Mouse (Mus musculus) ES-E14 (cell line): ENCODE data around the gene Cftr.

ENCODE experiments used
- CHD2 ChIP-seq: IDR thresholded peaks from 2 replicates; pipeline ENCODE4 v1.6.1; 2014; ENCODE audit warnings: mild to moderate bottlenecking, low read depth, low read length, inconsistent platforms
- HCFC1 ChIP-seq: IDR thresholded peaks from 2 replicates; pipeline ENCODE4 v1.6.1; 2012; ENCODE audit warnings: low read length, inconsistent platforms, borderline replicate concordance; ENCODE audit not compliant: insufficient read depth
- MAFK ChIP-seq: IDR thresholded peaks from 2 replicates; pipeline ENCODE4 v1.6.1; 2014; ENCODE audit warnings: mild to moderate bottlenecking, low read depth, low read length, inconsistent platforms; ENCODE audit not compliant: insufficient read depth
- ZC3H11A ChIP-seq: IDR thresholded peaks from 2 replicates; pipeline ENCODE4 v1.6.1; 2012; ENCODE audit warnings: low read depth, mild to moderate bottlenecking, inconsistent platforms, low read length, borderline replicate concordance
- ZNF384 ChIP-seq: IDR thresholded peaks from 2 replicates; pipeline ENCODE4 v1.6.1; 2012; ENCODE audit warnings: low read depth, low read length, inconsistent platforms

DNA sequence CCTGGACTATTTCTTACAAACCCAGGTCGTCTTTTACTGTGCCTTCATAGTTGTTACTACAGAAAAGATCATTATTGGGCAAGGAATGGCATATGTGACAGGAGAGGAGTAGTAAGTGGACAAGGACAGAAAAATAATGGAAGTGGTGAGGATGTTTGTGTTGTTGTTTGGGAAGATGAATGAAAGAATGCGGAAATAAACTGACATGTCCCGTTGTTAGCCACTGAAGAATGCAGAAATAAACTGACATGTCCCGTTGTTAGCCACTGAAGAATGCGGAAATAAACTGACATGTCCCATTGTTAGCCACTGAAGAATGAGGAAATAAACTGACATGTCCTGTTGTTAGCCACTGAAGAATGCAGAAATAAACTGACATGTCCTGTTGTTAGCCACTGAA, 84.1 kb downstream of the Cftr start:
- no peak for TF ChIP-seq ZNF384
- TF ChIP-seq HCFC1 = no peak
- TF ChIP-seq MAFK = no peak
- TF ChIP-seq ZC3H11A = no peak
- no peak for TF ChIP-seq CHD2
